Mouse (Mus musculus) gastrocnemius, postnatal 10 days (tissue): ENCODE measurements at regions not wholly inside any gene's neighbourhood (a gene's known extent, or its start where the extent isn't known, plus 50 kb on each side); places are given as distances from the start of the nearest gene placed in this dataset.
A peak's percentile ranks its signal among the peaks of the same experiment; 100 is the strongest.

ENCODE experiments used
- DNase-seq: peaks from one replicate; pipeline ENCODE4 v3.0.0; 2021; ENCODE audit warnings: mixed read lengths

- no peak for DNase-seq
These were observed 534.7 kb upstream of the Zic4 start for GRCm38 (mm10) chr9:90827474-90827873.

DNA sequence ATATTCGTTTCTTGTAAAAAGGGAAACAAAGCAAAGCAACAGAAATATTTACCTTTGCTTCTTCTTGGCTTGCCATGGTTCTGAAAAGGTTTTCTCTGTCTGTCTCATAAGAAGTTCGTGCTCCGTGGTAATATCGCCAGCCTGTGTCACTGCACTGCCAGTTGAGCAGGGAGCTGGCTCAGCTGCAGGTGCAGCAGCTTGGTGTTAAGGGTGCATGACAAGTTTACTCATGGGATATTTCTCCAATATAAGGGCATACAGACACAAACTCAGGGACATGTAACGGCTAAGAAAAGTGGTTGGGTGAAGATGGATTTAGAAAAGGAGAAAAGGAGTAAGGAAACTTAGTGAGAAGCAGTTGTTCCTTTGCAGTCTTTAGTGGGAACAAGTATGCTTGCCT is 533.5 kb upstream of the Zic4 start:
- no peak for DNase-seq

- DNase-seq, result no peak
These were observed 531.5 kb upstream of the Zic4 start for GRCm38 (mm10) chr9:90830704-90831103.

DNA sequence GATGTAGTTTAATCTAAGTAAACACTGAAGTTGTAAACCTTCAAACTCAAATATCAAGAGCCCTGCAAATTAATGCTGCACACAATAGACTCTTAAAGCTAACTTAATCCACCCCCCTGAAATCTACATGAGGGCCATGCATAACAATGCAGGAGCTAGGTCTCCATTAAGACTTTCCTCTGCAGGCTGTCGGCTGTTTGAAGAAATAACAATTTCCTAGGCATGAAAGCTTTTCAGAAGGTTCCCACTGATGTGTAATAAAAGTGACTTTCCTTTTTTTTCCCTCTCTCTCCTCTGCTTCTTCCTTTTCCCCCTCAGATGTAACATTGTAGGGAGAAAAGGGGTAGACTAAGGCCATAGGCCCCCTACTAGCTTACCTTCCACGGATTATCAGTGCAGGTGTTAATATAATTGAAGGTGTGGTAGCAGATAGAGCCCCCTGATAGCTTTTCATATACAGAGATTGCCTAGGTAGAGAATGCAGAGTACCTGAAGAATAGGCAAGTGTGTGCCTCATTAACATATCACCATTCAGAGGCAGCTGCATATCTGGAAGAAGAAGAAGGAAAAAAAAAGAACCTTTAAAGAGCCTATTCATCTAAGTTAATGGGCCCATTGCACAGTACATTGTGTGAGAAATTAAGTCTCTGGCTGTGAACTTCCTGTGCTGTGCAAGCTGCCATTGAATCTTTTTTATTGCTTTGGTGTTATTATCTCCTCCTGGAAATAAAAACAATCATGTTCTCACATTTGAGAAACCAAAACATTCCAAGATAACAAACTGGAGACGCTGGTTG is 528.3 kb upstream of the Zic4 start:
- DNase-seq, result no peak

- no peak for DNase-seq
These were observed 523.9 kb upstream of the Zic4 start for GRCm38 (mm10) chr9:90838184-90838926.

GRCm38 (mm10) chr9:90851044-90851443 is 511.2 kb upstream of the Zic4 start:
- DNase-seq, result no peak

GRCm38 (mm10) chr9:90871636-90872035 is 490.6 kb upstream of the Zic4 start:
- no peak for DNase-seq

GRCm38 (mm10) chr9:90884467-90884866 is 477.7 kb upstream of the Zic4 start:
- DNase-seq, result no peak

- DNase-seq, result no peak
These were observed 474.8 kb upstream of the Zic4 start for GRCm38 (mm10) chr9:90887405-90887804.

GRCm38 (mm10) chr9:90890801-90891200 is 471.4 kb upstream of the Zic4 start:
- no peak for DNase-seq

DNA sequence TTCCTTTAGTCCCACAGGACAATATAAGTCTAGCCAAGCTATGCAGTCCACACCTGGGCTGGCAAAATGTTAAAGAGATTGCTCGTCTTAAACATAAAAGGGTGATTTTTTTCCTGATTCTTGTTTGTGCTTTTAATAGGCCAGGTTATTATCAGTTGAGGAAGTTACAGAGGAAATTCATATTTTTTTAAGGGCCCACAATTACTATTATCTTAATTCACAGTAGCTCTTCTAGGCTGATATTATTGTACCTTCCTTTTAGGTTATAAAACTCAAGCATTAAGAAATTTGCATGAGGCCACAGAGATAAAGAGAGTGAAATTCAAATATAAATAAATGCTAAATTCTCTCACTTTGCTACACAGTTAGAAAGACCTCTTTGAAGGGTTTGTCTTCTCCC is 469.4 kb upstream of the Zic4 start:
- DNase-seq, result no peak

- DNase-seq, result no peak
These were observed 458.7 kb upstream of the Zic4 start for GRCm38 (mm10) chr9:90903557-90903956.

DNA sequence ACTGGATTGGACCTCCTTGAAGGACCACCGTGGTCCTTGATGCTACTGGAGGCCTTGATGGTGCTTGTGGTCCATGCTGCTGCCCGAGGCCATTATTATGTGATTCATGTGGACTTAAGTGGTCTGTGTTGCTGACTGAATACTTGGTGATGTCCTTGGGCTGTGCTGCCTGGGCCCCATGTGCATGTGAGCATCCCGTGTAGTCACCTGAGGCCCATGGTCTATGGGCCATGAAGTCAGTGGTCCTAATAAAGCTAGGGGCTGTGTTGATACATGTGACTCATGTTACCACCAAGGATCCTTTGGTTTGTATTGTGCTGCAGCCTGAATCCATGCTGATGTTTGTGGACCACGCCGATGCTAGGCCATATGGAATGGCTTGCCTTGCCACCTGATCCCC is 456.1 kb upstream of the Zic4 start:
- no peak for DNase-seq

DNA sequence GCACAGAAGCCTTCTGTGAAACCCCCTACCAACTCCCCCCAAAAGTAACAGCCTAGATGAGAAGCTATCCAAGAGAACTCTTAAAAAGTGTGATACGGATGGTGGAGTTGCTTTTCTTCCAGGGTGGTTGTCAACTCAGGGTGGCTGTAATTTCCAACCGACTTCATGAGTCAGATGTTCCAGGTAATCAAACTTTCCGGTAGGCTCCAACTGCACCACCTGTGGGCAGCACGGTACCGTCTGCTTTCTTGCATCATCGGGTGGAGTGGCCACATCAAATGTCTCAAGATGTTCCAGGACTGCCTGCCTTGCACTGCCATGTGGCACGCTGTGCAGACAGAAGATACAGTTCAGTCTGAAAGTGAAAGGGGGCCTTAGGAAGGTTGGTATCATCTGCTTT is 455.5 kb upstream of the Zic4 start:
- no peak for DNase-seq

GRCm38 (mm10) chr9:90954613-90955012 is 407.6 kb upstream of the Zic4 start:
- DNase-seq, result no peak

- DNase-seq, result no peak
These were observed 400.8 kb upstream of the Zic4 start for GRCm38 (mm10) chr9:90961436-90961835.

DNA sequence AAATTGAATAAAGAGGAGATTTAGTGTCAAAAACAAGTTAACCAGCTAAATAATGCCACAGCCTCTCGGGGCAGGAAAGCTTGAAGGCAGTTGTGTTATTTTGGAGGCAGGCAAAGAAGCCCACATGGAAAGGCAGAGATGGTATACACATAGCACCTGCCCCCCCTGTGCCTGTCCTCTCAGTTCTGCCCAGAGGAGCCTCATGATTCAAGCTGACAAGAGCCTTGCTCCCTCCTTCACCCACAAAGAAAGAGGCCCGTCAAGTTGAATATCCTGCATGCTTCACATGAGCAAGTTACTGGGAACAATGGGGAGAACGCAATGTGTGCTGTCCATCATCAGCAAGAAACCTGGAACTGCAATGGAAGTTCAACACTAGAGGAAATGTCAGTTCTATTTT is 398.2 kb upstream of the Zic4 start:
- no peak for DNase-seq

DNA sequence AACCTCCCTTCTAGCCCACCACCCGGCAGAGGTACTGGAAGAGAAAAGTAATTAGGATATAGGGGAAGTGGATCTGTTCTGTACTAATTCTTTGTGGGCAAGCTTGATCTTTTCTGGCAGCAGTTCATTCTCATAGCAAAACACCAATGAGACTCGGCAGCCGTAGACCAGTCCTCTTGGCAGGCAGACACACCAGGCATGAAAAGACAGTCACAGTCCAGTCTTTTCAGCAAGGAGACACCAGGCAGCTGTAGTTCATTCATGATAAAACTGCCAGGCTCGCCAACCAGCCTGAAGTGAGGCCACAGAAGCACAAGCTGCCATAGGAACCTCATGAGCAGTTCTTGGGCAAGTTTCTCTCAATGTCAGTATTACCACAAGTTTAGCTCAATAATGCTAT is 383.5 kb upstream of the Zic4 start:
- DNase-seq, result no peak

DNA sequence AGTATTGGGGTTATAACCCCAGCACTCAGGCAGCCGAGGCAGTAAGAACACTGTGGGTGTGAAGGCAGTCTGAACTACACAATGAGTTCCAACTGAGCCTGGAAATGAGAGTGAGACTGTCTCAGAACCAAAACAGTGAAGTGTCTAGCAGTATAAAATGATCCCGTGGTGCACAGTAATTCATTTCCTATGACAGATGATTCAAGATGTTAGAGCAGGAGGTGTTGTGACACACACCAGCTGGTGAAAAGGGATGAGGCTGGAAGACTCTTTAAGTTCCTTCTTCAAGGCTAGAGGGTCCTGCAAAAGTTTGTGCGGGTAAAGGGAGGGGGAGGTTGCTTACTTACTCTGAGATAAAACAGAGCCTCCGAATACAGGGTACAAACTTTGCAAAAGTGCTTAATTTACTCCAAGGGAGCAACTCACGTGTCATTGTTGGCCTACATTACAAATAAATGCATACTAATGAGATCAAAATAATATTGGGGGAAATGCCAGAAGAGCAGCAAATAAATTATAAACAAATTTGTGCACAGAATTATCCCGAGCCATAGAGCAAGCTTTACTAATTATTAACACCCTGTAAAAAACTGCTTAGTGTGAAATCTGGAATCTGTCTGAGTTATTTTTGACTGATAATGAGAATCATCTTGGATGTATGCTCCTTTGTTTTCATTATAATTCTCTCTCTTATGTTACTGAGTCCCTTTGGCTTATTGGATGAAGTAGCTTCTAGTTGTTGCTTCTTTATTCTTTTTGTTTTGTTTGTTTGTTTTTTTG is 382.0 kb upstream of the Zic4 start:
- DNase-seq, result no peak

GRCm38 (mm10) chr9:90999178-90999577 is 363.0 kb upstream of the Zic4 start:
- no peak for DNase-seq

GRCm38 (mm10) chr9:91004214-91004613 is 358.0 kb upstream of the Zic4 start:
- DNase-seq, result peak; percentile 80

DNA sequence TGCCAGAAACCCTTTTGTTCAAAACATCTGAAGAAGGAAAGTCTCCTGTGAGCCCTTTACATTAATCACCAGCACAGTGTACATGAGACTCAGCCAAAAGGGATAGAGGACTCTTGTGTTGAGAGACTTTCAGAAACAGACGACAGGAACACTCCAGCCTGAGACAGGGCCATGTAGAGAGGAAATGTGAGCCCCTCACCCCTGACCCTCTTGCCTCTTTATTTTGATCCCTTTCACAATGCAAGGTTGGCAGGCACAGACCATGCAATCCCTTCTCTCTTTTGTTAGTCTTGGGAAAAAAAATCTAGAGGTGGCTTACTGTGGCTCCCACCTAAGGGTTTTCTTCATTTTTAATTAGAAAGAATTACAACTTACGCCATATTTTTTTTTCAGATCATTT is 321.7 kb upstream of the Zic4 start:
- DNase-seq, result no peak

GRCm38 (mm10) chr9:91048569-91048968 is 313.6 kb upstream of the Zic4 start:
- DNase-seq, result no peak
